Mouse (Mus musculus) granulocyte monocyte progenitor cell, adult 5-6 weeks (primary cell): ENCODE results near the gene Slc7a11. TPM values are rescaled to one million over a fixed set of nuclear protein-coding genes. Genes with fewer than 3 reads are reported as not detected.

Experiments
- ATAC-seq: replicated peaks from 2 replicates; pipeline ENCODE4 v1.8.0; 2016; ENCODE audit warnings: mild to moderate bottlenecking, moderate TSS enrichment, inconsistent platforms; ENCODE audit not compliant: poor library complexity, severe bottlenecking
- total RNA-seq, 2 experiments: library from RNA; stranded (forward) in 1 of 2; stranded (reverse) in 1 of 2; fragments of 200-712, 200-1000 nt in 1 of 2; fragments of >200 nt in 1 of 2; fragmentation: Nextera tagmentation in 1 of 2; gene quantifications; 2 replicates each; pipeline ENCODE4 v1.2.3; 2014 to 2017

Slc7a11 gene
- total RNA-seq, 2 experiments from 2014 or later, result 1.5 TPM; not detected in 1

DNA sequence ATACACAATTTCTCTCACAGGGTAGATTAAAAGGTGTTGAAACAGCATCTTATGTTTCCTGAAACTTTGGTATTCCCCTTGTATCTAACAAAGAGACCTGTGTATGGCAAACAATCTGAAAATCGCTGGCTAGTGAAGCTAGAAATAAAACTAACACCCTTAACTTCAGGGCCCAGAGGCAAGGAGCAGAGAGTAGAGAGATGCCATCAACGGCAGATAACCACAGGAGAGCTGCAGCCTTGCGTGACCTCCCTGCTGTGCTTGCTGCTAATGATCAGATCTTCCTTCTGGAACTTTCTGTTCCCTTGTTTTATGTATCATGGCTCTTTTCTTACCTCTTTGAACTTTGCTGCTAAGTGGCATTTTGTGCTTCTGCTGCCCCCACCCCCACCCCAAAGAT, 125.3 kb downstream of the Slc7a11 start:
- ATAC-seq, result no peak

DNA sequence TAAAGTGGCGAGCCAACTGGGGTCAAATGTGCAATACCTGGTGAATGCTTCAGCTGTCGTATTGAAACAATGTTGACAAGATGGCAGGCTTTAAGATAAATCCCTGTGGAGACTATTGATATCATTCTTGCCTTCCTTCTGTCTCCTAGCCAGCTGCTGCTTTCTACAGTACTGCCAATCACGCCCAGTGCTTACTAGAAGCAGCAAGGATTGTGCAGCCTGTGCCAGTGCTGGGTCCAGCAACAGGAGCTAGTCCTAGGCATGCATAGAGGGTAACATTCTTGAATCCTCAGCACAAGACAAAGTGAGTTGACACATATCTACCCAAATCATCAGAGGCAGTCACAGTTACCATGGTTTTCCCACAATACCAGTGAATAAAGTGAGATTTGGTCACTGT, 129.6 kb downstream of the Slc7a11 start:
- no peak for ATAC-seq

DNA sequence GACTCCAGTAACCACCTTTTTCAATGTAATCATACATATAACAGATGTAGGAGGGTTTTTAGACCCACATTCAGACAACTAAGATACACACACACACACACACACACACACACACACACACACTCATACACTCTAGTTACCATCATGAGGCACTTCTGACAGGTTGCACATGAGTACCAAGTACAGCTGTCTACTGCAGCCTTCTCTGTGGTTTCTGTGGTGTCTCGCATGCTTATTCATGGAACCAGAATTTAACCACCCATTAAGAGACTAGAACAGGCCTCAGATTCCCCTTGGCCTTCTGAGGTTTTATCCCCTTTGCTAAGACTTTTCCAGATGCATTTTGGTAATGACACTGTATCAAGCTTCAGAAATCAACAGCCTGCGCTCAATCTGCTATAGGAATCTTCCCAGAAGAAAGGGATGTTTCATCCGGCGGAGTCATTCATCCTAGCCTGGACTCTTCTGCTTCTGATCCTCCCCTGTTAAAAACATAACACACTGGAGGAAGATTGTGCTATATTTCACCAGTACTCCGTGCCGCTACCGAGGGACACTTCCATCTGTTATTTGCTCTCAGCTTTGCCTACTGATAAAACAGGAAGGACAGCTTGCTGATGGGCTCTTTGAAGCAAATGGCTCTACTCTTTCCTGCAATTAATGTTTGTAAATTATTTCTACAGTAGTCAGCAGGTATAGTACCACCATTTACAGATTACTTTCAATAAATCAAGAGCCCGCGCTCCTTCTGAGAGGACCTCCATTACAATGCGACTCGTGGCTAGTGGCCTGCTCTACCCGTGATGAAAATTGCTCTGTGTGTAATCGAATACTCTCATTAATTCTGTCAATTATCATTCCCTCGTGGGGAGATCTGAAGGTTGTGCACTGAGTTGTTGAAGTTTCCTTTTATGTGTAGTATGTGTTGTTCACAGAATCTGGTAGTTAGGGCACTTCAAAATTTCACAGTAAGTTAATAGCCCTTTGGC, 135.8 kb downstream of the Slc7a11 start:
- ATAC-seq, result no peak

- no peak for ATAC-seq
Measured at GRCm38 (mm10) chr3:50306334-50306733, 137.1 kb downstream of the Slc7a11 start.

DNA sequence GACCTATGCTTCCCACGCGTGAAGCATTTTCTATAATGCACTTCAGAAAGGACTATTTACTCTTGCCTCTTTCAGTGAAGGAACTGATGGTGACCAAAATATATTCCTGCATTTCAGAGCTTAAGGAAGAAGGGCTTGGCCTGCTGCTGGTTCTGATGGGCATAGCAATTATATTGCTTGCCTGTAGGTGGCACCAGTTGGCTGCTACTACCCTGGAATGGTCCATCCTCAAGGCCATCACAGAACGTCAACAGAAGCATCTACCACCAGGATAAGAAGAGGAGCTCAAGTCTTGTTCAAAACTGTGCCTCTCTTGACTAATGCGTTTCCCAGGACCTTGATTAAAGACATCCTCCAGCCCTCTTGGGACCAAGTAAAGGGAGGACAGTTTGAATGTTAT, 139.3 kb downstream of the Slc7a11 start:
- ATAC-seq, result peak; percentile 73

GRCm38 (mm10) chr3:50302648-50303047, 140.8 kb downstream of the Slc7a11 start:
- ATAC-seq, result no peak

GRCm38 (mm10) chr3:50300952-50301303, 142.5 kb downstream of the Slc7a11 start:
- peak; percentile 83 for ATAC-seq

DNA sequence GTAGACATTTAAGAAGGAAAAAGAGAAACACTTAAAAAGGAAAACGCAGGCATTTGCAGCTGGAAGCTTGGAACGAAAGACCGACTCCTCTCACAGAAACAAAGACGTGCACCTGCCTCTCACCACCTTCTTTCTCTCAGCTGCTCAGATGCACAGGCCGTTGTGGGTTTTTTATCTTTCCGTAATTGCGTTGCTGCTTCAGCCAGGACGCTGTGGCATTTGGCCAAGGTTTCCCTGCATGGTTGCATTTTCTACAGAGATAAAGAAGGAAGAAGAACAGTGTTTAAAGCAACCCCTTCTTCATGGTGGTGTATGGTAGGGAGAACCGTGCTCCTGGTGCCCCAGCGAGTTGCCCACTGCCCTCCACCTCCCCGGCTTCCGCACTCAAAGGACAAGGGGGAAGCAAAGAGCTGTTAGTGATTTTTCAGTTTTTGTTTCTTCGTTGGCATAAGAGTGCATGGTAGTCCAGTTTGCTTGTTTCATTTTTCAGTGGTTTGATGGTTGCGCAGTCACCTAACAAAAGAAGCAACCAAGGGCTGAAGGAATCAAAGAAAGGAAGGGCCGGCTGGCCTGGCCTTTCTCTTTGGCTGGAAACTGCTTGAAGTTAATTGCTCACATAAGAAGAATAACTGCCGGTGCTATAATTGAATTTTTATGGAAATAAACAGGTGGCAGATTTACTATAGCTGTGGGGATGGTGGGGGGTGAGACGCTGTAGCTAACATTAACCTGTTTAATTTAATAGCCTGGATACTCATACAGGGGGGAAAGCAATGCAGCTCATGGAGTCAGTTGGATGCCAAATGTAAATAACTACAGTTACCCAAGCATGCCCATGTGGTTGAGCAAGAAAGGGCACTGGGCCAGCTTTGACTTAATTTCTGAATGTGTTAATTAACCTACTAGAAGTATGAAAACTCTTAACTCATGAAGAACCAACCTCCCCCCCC, 143.1 kb downstream of the Slc7a11 start:
- ATAC-seq, result no peak

- no peak for ATAC-seq
Measured at GRCm38 (mm10) chr3:50298366-50298991, 144.9 kb downstream of the Slc7a11 start.

GRCm38 (mm10) chr3:50296956-50297355, 146.5 kb downstream of the Slc7a11 start:
- no peak for ATAC-seq

- no peak for ATAC-seq
Measured at GRCm38 (mm10) chr3:50275023-50275422, 168.4 kb downstream of the Slc7a11 start.

DNA sequence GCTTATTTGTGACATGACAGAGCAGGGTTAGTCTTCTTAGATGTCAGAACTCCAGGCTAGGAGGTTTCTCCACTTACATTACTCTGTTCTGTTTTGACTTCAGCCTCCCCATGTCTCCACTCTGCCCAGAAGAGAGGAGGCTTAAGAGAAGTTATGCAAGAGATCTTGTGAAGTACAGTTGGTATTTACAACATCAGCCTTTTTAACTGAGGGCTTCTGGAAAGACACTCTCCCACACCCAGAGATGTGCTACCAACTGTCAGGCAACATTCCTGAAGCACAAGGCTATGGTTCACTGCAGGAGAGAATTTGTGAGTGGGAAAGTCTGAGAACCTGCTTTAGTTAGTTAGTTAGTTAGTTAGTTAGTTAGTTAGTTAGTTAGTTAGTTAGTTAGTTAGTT, 171.2 kb downstream of the Slc7a11 start:
- ATAC-seq, result no peak

DNA sequence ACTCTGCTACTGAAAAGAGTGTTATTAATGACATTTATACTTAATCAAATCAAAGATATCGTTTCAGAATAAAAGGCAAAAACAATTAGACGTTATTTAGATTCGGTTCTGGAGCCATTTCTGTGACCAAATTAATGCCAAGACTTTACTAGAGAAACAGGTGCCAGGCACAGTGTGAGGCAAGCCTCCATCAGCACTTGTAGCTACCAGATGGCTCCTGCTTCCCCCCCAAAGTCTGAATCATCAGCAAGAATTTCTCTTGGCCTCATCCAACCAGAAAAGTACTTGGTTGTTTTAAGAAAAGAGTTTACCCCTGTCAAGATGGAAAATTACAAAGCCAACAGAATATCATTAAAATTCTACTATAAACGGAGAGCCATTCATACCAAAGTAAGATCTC, 173.7 kb downstream of the Slc7a11 start:
- ATAC-seq, result no peak

DNA sequence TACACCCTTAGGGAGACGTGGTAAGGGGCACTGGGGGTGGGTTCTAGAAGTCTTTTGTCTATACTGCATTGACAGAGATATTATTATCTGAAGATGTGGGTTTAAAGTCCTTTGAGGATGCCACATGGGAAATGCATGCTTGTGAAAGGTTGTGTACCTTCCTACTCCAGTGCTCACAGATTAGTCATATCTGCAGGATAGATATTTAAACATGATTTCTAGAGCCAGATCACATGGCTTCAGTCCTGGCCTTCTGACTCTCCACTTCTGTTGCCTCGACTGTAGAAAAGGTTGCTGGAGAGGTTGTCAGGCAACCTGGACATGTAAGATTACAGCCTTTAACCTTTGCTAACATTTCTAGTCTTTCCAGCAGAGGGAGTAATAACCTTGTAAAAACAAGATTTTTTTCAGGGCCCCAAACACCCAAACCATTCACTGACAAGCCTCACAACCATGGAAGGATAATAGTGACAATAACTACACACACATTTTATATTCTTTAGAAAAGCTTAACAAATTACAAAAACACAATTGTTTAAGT, 180.8 kb downstream of the Slc7a11 start:
- ATAC-seq, result no peak

- no peak for ATAC-seq
Measured at GRCm38 (mm10) chr3:50262066-50262465, 181.3 kb downstream of the Slc7a11 start.

DNA sequence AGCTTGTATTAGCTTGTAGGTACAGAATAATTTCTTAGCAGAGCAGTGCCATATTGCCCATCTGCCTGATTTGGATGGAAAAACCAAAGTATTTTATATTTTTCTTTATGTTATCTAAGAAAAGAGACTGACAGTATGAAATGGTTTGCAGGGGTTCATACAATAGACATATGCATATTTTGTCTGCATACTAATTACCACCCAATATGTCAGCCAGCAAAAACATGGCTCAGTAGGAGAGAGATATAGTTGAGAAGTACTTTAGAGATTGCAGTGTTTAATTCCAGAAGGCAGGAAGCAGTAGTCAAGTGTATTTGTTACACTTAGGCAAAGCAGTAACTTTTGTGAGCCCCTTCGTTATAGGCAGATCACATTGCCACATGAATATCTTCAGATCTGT, 182.7 kb downstream of the Slc7a11 start:
- no peak for ATAC-seq

- ATAC-seq, result no peak
Measured at GRCm38 (mm10) chr3:50258852-50259251, 184.6 kb downstream of the Slc7a11 start.

DNA sequence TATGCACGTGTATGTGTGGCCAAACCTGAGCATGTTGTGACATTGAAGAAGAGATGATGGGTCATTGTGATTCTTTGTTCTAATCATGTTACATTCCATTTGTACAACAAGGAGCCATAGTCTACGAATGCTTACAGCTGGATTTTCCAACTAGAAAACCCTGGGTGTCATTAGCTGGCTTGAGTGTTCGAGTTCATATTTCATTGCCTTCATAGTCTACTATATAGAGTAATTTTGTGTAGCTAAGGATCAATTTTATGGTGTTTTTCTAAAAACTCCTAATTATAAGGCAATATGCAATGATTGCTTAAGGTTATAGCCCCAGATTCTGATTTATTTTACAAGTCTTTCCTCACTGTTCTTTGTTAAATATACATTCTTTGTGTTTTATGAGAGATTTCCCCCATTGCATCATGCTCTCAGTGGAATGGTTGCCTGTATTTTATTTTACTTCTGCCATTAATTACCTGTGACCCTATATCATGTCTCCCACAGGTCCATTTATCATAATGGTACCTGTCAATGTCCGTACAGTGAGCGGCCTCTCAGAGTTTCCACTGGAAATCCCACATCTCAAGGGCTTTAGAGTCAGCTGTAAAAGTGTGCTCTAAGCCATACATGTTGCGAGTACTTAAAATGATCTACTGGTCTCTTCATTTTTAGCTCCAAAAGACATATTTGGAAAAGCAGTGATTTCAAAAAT, 193.7 kb downstream of the Slc7a11 start:
- ATAC-seq, result no peak

DNA sequence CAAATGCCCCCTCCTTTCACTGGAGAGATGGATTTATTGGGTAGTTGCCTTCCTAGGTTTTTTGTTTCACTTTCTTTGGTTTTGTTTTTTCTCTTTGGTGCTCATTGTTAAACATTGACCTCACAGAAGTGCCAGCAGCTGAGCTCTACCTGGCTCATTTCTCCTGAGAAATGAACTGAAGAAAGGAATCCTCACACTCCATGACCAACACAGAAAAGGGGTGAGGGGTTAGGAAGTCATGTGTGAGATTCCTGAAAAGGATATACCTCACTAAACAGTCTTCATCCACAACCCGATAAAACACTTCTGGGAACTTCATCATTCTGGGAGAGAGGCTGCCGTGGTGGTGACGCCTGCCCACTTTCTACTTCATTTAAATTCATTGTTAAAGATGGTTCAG, 207.4 kb downstream of the Slc7a11 start:
- no peak for ATAC-seq

DNA sequence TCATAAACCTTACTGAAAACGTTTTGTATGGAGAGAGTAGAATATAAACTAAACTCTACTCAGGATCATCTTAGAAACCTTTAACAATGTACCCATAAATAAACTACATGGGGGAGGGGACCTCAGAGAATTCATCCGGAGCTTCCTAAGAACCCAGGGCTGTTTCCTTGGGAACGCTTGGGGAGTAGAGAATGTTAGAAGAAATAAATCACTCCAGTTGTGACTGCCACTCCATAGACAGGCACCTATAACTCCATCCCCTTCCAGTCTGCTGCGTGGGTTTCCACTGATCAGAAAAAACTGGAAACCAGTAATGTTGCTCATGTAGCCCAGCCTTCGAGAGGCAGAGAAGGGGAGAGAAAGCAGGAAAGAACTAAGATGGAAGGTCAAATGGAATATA, 210.3 kb downstream of the Slc7a11 start:
- ATAC-seq, result no peak
